In genomic region chr7:139563425-139563824, GRCm38 (mm10) we compare ENCODE assay signal across 12 mouse cellular contexts. TPM values are rescaled to one million over a fixed set of nuclear protein-coding genes. Genes with fewer than 3 reads are reported as not detected.
"Had no signal": no experiment of that assay in that cellular context is flagged by ENCODE, and none has a peak within 500 bp of the region (broad histone marks: within the 10 kb centered on the region; RNA-seq: fewer than 3 reads in every experiment).

No protein-coding gene starts in this region.

- DNase-seq: kidney, adult 8-10 months; kidney, postnatal 25 days; layer of hippocampus, adult 9-11 months; liver; liver, embryonic 13.5 days; liver, postnatal 0 days; thymus, postnatal 4 days had no signal

- H3K9ac ChIP-seq: limb, embryonic 12.5 days; liver, embryonic 13.5 days; liver, postnatal 0 days; lung, embryonic 15.5 days had no signal

- H3K27me3 ChIP-seq: limb, embryonic 12.5 days; liver, embryonic 13.5 days; lung, embryonic 15.5 days had no signal

- H3K4me3 ChIP-seq: limb, embryonic 12.5 days; liver, embryonic 13.5 days; lung, embryonic 15.5 days had no signal

- H3K4me2 ChIP-seq: limb, embryonic 12.5 days; liver, embryonic 13.5 days; lung, embryonic 15.5 days had no signal

- H3K27ac ChIP-seq: limb, embryonic 12.5 days; liver, embryonic 13.5 days; lung, embryonic 15.5 days; stomach, postnatal 0 days had no signal

- H3K4me1 ChIP-seq: limb, embryonic 12.5 days; liver, embryonic 13.5 days; lung, embryonic 15.5 days had no signal

- H3K9me3 ChIP-seq: limb, embryonic 12.5 days; liver, embryonic 13.5 days; lung, embryonic 15.5 days had no signal

- ATAC-seq: liver, postnatal 0 days had no signal

RNA-seq across cellular contexts. Expression of gene Nkx6-2, which starts 19.2 kb away (rescaled TPM):
- total RNA-seq: neutrophil, adult 5-6 weeks had no signal
- polyA plus RNA-seq: kidney, embryonic 16.5 days; limb, embryonic 12.5 days; liver, postnatal 0 days had no signal
